Mouse (Mus musculus) inflammation-experienced regulatory T-cells, adult 6 months (primary cell): ENCODE measurements around the gene Pkm. TPM values are rescaled to one million over a fixed set of nuclear protein-coding genes. Genes with fewer than 3 reads are reported as not detected.

ENCODE experiments used
- ATAC-seq: one replicate; pipeline ENCODE4 v1.8.0; 2017
- polyA plus RNA-seq, 3 experiments: library from polyadenylated mRNA; unstranded; fragments of 100-300 nt; shearing (Covaris generic); gene quantifications; one replicate each; pipeline ENCODE4 v1.2.1; 2017

Gene Pkm
- polyA plus RNA-seq, 3 experiments from 2014 or later: 745 to 1,024 (median 798) TPM

DNA sequence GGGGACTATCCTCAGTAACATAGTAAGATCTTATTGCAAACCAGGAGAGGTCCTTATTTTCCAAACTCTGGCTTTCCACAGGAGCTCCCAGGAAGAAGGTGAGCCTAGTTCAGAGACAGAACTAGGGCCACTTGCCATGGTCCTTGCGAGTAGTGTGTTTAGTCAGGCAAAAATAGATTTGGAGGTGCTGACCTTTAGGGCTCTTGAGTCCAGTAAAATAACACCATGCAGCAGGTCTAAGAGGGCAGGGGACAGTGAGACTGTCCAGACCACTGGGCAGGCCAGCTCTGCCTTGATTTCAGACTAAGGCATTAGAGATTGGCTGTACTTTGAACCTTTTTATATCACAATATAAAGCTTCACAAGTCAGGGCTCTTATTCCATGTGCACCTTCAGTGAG, 10.6 kb downstream of the Pkm start:
- no peak for ATAC-seq

DNA sequence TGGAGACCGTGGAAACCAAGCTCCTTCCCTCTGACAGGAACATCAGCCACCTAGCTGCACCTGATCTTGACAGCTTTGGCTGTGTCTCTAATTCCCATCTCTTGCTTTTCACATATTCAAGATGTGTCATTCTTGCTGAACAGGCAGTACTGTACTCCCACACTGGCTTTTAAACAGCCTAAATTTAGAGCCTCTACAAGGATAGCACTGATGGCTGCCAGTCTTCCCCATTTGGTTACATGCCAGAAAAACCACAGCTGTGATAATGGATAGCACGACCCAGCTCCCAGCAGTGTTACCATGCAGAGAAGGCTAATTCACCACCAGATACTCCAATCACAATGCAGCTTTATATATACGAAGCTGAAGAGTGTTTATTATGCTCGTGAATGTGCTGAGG, 11.1 kb downstream of the Pkm start:
- ATAC-seq: no peak

DNA sequence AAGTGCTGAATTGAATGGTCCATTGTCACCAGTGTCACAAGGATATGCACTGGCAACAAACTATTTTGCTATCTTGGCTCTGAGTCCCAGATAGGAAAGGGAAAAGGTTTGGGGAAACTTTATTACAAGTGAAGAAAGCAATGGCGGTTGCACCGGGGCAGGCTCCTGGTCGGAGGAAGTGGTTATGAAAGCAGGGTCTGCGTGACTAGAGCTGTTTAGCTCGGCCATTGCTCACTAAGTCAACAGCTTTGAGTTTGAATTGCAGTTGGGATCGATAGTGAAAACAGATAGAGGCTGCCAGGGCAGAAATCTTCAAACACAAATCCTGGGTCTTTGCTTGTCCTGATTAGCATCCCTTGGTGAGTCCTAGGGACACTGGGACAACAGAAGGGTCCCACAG, 11.7 kb downstream of the Pkm start:
- ATAC-seq: no peak

DNA sequence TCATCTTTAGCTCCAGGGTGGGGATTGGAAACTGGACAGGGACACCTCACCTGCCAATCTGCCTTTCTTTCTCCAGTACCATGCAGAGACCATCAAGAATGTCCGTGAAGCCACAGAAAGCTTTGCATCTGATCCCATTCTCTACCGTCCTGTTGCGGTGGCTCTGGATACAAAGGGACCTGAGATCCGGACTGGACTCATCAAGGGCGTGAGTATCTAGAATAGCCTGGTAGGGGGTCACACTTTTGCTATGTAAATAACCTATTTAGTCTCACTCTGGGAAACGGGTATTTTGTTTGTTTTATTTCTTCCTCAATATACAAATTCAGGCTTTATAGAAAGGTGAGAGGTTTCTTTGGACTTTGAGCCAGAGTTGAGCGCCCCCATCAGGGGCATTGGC, 12.3 kb downstream of the Pkm start:
- no peak for ATAC-seq

DNA sequence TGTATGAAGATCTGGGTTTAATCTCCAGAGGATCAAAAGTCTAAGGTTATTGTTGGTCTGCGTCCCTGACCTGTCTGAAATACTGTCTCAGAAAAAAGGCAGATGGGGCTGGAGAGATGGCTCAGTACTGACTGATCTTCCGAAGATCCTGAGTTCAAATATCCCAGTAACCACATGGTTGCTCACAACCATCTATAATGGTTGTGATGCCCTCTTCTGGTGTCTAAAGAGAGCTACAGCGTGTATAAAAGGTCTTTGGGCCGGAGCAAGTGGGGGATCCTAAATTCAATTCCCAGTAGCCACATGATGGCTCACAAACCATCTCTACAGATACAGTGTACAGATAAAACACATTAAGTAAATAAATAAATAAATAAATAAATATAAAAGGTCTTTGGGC, 13.0 kb downstream of the Pkm start:
- ATAC-seq: no peak

DNA sequence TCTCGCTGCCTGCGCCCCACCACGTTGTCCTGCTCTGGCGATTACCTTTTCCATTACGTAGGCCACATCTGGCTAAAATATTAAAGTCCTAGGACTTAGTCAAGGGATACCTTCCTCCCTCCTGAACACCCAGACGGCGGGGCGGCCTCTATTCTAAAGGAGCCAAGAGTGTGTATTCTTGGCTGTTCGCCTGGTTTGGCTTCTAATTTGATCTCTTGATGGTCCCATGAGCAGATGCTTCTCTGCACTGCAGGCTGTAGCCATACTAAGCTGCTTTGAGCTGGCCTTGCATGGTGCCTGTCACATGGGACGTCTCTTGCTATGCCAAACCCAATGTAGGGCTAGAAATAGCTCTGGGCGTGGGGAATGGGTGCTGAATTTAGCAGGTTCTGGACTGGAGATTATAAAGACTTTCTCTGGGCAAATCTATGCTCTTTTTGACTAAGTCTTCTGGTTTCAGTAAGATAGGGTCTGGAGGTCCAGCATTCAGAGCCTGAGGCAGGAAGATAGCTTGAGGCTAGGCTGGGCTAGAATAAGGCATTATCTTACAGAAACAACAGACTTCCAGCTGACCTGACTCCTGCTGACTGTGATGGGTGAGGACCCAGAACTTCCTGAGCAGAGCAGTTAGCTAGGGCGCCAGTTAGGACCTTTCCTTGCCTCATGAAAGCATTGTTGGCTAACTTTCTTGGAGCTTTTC, 16.2 kb downstream of the Pkm start:
- no peak for ATAC-seq

DNA sequence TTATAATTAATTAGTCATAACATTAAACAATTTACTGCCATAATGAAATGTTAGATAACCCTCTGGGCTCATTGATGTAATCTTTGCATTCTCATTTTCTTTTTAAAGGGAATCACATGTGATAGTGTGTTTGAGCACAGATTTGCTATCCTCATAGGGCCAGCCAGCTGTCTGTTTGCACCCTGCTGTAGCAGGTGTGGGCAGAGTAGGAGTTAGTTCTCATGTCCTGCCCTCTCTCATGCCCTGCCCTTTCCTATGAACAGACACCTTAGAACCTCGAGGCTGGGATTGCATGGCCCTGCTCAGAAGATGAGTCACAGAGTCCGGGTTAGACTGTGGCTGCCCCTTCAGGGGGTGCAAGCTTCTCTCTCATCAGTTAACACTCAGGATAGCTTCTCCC, 17.3 kb downstream of the Pkm start:
- no peak for ATAC-seq

DNA sequence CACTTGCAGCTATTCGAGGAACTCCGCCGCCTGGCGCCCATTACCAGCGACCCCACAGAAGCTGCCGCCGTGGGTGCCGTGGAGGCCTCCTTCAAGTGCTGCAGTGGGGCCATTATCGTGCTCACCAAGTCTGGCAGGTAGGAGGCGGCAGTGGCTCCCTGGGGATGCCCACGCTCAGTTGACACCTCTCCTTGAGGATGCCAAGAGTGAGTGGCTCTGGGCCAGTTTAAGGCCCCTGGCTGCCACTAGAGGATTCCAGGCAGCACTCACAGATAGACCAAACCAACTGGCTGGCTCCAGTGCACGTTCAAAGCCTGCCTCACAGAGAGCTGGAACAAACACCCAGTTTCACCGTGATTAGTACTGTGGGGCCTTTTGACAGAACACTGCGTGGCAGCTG, 19.4 kb downstream of the Pkm start:
- ATAC-seq: no peak

DNA sequence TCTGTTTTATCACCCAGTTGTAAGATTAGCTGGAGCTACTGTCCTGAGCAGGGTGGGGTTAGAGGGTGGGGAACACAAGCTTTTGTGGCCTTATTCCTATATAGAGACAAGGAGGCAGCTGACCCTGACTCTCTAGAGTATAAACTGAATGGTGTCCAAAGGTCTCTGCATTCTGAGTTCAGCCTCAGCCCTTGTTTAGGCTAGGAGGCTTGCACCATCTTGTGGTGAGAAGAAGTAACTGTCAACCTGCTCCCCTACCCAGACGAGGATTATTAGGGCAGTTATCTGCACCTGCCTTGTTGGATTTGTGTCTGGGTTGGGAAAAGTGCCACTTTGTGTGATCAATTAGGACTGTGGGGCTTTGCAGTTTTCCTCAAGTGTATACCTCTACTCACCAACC, 22.1 kb downstream of the Pkm start:
- ATAC-seq: peak; percentile 77

DNA sequence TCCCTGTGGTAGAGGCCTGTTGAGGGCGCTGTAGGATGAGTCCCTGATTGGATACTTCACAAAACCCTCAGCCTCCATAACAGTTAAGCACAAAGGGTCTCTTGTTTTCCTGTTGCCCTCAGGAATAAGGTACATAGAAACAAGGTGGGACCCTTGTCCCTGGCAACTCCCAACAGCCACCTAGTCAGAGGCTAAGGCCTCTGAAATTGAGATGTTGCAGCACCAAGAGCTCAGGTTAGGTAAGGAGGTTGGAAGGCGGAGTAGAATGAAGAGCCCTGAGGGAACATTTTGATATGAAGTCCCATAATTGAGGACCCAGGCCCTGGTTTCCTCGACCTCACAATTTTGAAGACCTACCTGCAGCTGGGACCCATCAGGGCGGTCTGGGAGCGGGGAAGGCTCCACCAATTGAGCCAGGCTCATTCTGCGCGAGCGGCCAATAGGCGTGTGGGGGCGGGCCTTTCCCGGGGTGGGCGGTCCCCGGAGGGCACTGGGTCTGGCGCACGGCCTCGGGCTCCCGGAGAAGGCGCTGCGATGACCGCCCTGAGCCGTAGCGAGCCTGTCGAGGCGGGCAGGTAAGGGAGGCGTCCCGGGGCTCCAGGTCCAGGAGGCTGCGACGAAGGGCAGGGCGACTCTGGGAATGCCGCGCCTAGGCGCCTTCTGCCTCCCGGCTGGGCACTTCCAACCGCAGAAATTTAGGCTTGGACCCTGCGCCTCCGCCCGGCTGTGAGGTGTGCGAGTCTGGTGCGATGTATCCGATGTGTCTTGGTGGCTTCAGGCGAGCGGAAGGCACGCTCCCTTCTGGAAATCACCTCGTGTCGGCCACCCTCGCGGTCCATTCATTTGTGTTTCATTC, 23.7 kb downstream of the Pkm start, which contains the start of gene Gramd2:
Gramd2 (plus strand) TSS at position 467 of the 856 bp plus-strand sequence.
- ATAC-seq: peak; percentile 32

DNA sequence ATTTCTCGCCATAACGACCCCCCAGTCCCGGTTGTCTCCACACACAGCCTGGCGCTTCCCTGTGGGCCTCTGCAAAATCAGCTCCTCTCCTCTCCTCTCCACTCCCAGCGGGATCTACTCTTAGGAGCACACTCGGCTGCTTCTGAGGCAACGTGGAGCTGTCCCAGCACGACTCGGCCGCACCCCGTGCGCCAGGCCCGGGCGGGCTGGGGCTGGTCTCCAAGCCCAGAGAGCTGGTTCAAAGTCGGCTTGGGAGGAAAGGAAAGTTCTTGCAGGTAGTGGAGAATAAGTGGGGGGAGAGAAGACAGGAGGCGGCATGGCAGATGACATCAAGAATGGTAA, 24.3 kb downstream of the Pkm start:
- ATAC-seq: no peak

DNA sequence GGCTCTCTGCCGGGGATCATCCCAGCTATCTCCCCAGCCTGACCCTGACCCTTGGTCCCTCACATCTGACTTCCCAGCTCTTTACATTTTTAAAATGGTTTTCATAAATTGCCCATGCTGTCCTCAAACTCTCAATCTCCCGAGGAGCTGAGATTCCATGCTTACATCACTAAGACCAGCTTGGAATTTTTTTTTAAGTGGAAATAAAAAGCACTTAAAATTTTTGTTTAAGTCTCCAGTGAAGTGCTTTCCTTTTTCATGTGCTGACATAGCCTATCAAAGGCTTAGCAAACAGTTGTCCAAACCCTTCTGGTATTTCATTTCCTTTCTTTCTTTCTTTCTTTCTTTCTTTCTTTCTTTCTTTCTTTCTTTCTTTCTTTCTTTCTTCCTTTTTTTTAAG, 27.9 kb downstream of the Pkm start:
- no peak for ATAC-seq

DNA sequence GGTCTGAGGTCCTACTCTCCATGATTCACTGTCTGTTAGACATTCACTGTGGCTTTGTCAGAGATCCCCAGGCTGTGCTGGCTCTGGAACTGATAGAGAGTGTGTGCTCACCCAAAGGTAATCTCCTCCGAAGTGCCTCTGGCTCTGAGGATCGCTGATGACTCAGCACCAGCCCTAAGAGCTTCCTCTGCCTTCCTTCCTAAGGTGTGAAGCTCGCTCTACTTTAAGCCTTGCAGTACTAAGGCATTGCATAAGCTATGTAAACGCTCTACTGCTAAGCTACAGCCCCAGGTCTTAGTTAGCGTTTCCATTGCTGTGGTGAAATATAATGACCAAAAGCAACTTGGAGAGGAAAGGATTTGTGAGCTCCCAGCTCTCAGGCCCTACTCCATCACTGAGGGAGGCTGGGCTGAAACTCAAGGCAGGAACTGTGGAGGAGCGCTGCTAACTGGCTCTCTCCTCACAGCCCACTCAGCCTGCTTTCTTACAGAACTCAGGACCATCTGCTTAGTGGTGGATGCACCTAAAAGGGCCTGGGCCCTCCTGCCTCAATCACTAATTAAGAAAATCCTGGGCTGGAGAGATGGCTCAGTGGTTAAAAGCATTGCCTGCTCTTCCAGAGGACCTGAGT, 31.4 kb downstream of the Pkm start:
- no peak for ATAC-seq

DNA sequence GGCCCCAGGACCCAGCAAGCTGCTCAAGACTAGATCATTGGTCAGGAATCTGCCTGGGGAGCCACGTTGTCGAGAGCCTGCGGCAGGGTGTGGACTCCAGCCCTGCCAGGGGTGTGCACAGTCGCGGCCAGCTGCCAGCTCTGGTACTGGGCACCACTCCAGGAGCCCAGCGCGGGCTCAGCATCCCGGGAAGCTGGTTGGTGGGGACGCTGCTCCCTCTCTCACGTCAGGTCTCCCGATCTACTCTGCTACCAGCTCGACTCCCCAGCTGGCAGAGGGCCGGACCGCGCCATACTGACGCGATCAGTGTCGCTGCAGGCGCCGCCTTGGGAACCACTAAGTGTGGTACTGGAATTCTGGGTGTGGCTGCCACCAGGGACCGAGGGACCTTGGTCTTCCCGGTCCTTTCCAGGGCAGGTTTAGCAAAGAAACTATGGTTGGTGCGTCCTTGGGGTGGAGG, 35.5 kb downstream of the Pkm start:
- ATAC-seq: no peak

DNA sequence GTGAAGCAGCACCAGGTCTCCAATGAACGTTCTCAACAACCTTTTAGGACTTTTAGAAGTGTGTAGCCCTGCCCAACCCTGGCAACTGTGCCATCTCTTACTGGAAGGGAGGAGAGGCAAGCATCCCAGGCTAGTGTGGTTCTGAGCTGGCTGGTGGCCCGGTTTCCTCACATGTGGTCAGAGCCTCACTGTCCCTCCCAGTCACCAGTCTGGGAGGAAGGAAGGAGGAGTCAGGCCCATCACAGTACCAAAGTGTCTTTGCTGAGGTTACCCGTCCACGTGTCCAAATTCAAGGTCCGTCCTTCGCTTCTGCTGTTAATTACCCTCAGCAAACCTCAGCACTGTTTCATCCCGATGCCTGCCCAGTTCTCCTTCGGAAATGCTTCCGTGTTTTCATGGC, 36.0 kb downstream of the Pkm start:
- ATAC-seq: no peak

DNA sequence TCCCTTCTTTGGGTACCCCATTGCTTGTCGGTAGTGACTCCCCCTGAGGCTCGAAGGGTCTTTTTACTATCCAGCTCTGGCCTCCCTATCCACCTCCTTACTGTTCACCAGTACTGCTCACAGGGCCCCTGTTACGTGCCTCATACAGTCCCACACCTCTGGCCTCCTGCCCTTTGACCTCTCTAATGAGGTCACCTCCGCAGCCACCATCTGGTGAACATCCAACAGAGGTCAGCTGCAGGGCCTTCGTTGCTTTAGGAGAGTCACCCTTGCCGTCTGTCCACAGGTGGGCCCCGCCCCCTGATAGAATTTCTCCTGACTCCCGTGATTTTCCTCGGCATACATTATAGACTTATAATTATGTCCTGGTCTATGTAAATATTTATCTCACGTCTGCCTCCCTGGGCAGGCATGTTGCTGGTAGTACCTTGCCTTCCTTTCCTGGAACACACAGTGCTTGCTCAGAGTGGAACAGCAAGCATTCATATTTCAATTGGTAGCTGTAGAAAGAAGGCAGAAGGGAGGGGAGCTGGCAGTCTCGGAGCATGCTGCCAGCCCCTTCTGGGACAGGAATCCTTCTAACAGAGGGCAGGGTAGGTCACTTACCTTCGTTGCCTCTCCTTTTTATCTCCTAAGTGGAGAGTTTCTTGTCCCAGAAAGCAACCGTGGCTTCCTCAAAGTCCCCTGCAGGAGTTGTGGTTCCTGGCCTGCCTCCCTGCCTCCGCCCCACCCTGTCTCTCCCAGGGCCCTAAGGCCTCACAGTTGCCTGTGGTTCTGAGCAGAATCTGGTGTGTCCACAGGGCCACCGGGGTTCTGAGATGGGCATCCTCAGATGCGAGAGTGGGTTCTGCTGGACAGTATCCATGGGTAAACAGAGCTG, 38.6 kb downstream of the Pkm start:
- ATAC-seq: no peak

DNA sequence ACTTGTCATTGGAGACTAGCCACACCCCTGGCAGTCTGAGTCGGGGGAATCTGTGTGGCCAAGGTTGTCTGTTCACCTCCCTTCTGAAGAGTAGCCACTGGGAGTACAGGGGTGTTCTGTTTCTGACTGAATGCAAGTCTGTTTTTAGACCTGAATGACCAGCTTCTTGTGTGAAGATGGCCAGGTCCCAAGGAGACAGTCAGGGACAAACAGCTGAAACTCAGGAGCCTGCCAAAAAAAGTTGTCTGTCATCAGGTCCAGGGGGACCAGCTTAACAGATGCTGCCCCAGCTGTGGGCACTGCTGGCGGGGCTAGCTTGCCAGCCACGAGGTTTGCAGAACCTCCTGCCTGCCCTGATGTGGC, 39.3 kb downstream of the Pkm start:
- ATAC-seq: no peak

DNA sequence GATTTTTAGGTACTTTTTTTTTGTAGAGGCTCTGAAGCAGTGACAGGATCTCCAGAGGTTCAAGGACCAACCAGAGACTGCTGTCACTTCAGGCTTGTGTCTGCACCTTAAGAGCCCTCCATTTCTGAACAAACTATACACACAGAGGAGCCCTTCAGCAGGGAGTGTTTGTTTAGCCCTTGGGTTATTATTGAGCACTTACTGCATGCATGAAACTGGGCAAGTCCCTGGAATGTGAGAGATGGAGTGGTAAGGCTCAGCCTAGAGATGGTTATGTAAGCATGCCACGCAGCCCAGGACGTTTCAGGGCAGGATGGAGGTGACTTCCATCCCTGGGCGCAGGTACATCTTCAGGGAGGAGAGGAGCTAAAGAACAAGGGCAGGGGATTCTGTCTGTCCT, 40.2 kb downstream of the Pkm start:
- ATAC-seq: no peak

DNA sequence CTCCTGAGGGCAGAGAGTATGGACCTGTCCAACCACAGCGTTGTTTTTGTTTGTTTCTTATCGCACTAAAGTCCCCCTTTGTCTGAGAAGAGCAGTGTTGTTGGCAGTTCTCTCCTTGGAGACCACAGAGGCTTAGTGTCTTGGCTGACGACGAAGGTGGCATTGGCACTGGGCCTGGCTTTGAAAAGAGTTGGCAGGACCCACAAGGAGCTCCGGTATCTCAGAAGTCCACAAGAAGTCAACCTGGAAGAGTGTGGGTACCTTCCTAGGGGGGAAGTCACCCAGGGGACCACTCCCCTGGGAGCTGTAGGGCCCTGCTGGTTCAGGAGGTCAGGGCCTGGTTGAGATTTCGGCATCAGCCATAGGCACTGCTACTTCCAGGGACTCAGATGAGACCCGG, 44.9 kb downstream of the Pkm start:
- ATAC-seq: no peak

DNA sequence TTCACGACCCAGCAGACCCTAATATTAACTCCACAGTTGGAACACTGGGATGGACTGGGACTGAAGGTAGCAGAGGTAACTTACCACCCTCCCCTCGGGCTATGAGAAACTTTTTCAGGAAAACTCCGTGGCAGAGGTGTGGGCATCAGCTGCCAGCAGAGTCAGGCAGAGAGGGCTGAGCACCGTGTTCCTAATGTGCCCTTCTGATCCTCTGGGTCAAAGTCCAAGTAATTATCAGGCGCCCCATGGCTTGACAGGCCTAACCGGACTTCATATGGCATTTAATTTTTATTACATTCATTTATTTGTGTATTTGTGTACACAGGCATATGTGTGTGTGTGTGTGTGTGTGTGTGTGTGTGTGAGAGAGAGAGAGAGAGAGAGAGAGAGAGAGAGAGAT, 46.9 kb downstream of the Pkm start:
- no peak for ATAC-seq

DNA sequence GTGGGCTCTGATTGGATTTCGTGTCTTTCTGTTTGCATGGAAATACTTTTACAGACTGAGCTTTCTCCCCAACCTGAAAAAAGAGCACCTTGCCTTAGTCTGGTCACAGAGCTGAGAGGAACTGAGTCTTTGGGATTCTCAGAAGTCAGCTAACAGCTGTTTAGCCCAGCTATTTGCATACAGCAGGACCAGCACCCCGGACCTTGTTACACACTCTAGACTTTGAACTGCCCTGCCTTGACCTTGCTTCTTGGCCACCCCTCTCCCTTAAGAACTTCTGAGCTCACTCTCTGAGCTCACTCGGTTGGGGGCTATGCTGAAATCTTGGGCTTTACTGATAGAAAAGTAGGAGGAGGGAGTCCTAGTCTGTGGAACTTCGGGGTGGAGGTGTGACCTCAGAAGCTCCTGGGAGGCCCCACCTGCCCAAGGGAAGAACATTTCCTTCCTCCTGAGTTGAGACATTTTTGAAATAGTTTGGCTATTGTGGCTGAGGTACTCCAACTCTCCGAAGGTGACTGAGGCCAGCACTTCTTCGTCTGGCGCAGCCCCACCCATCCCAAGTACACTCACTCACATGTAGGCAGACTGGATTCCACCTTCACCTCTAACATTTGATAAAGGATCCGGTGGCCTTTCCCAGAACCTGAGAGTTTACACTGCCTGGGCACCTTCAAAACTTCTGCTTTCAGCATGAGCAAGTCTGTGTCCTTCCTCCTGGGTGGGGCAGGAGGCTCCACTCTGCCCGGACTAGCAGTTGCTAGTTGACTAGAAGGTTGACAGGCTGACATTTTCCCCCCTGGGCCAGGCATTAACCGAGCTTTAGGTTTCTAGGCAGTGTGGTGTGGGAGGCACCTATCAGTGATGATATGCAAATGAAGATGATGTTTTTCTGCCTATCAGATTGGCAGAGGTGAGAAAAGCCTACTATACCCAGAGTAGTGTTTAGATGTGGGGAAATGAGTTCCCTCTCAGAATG, 51.0 kb downstream of the Pkm start:
- ATAC-seq: no peak

DNA sequence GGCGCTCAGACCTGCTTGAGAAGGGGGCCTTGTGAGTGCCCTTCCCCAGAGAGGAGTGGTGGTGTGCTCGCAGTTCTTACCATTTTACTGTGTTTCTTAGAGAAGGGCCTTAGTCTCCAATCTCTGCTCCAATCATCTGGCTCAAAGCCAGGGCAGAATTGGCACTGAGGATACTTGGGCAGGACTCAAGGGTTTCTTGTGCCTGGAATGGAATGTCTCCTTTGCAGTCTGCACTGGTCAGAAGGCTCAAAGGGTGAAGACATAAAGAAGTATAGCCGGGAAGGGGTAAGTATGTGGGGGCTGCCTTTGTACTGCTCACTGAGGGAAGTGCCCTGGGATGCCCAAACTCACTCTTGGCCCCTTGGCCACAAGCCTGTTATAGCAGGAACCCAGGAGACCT, 53.1 kb downstream of the Pkm start:
- no peak for ATAC-seq
